Mouse (Mus musculus) midbrain, embryonic 15.5 days (tissue): ENCODE results near the gene Cacna1c. TPM values are rescaled to one million over a fixed set of nuclear protein-coding genes. Genes with fewer than 3 reads are reported as not detected.

Source experiments
- ATAC-seq: fragments of 200-750 bp; cut with Nextera tagmentation; replicated peaks from 2 replicates; pipeline ENCODE4 v1.8.0; 2017; ENCODE audit warnings: moderate TSS enrichment
- H3K27ac ChIP-seq: fragments of 300-500 bp; sonication (generic); 2 replicates; pipeline ENCODE4 v1.5.1; 2015; ENCODE audit warnings: mild to moderate bottlenecking, inconsistent platforms
- H3K27me3 ChIP-seq: fragments of 300-500 bp; sonication (generic); replicated peaks from 2 replicates; pipeline ENCODE4 v1.6.1; 2015; ENCODE audit warnings: inconsistent platforms
- H3K36me3 ChIP-seq: fragments of 300-500 bp; sonication (generic); replicated peaks from 2 replicates; pipeline ENCODE4 v1.6.1; 2015; ENCODE audit warnings: inconsistent platforms
- H3K4me1 ChIP-seq: fragments of 300-500 bp; sonication (generic); 2 replicates; pipeline ENCODE4 v1.6.1; 2015; ENCODE audit warnings: inconsistent platforms
- H3K4me2 ChIP-seq: fragments of 300-500 bp; sonication (generic); 2 replicates; pipeline ENCODE4 v1.6.1; 2015; ENCODE audit warnings: inconsistent platforms, mild to moderate bottlenecking, moderate library complexity
- H3K4me3 ChIP-seq: fragments of 300-500 bp; sonication (generic); 2 replicates; pipeline ENCODE4 v1.5.1; 2015; ENCODE audit warnings: mild to moderate bottlenecking, inconsistent platforms
- H3K9ac ChIP-seq: fragments of 300-500 bp; sonication (generic); 2 replicates; pipeline ENCODE4 v1.6.1; 2015; ENCODE audit warnings: mild to moderate bottlenecking, inconsistent platforms
- H3K9me3 ChIP-seq: fragments of 300-500 bp; sonication (generic); 2 replicates; pipeline ENCODE4 v1.6.1; 2016; ENCODE audit warnings: inconsistent platforms
- WGBS: fragments of 180-500 bp; shearing (Covaris S2); methylation state at CpG from one replicate; pipeline ENCODE4 v1.1.7; 2015; ENCODE audit warnings: mixed read lengths; 5-methylcytosine and 5-hydroxymethylcytosine counted together
- polyA plus RNA-seq: library from polyadenylated mRNA; unstranded; fragments of >200 nt; fragmentation: Nextera tagmentation; extraction: Ambion mirVana; gene quantifications from 2 replicates; pipeline ENCODE4 v1.2.1, GENCODE M21; 2015

The Cacna1c gene
- polyA plus RNA-seq, 1 experiment from 2014 or later = 7.9 TPM

- Histone ChIP-seq H3K4me3 (no peak overlapping the region), H3K9me3 (no peaks in the 10 kb centered on the region), H3K36me3 (no peaks in the 10 kb centered on the region), H3K9ac (no peak overlapping the region), H3K4me2 (no peak overlapping the region), H3K27me3 (no peaks in the 10 kb centered on the region), H3K27ac (no peak overlapping the region), H3K4me1 (peaks cover 5% of the 10 kb centered on the region; the same call in 1 of the 2 replicates)
- 82% methylated on average over 8 of the region's 8 CpGs for WGBS
- no peak for ATAC-seq
Observed at GRCm38 (mm10) chr6:119128521-119128920, 67.7 kb downstream of the Cacna1c start.

GRCm38 (mm10) chr6:119128076-119128475 is 68.1 kb downstream of the Cacna1c start:
- Histone ChIP-seq H3K9ac (no peak overlapping the region), H3K4me1 (peaks cover 5% of the 10 kb centered on the region; the same call in 1 of the 2 replicates), H3K36me3 (no peaks in the 10 kb centered on the region), H3K27ac (no peak overlapping the region), H3K9me3 (no peaks in the 10 kb centered on the region), H3K4me3 (no peak overlapping the region), H3K27me3 (no peaks in the 10 kb centered on the region), H3K4me2 (no peak overlapping the region)
- 100% methylated on average over 1 of the region's 1 CpGs for WGBS
- ATAC-seq = no peak

DNA sequence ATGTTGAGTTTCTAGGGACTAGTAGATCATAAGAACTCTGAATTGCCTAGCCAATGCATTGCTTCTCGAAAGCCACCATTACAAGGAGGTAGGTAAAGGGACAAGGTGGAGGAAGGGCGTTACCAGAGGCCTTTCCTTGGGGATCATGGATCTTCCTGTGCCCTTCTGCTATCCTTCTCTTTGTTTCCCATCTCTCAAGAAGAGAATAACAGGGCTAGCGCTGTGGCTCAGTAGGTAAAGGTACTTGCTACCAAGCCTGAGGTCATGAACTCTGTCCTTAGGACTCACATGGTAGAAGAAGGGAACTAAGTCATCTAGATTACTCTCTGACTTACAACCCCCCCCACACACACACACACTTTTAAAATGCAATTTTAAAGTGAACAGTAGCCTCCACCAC is 69.2 kb downstream of the Cacna1c start:
- no peaks in the 10 kb centered on the region for H3K9me3 ChIP-seq
- 84% methylated on average over 3 of the region's 3 CpGs for WGBS
- no peak overlapping the region for H3K27ac ChIP-seq
- H3K36me3 ChIP-seq = no peaks in the 10 kb centered on the region
- peaks cover 1% of the 10 kb centered on the region; the same call in 1 of the 2 replicates for H3K4me1 ChIP-seq
- no peak for ATAC-seq
- no peak overlapping the region for H3K4me3 ChIP-seq
- H3K27me3 ChIP-seq = no peaks in the 10 kb centered on the region
- no peak overlapping the region for H3K4me2 ChIP-seq
- H3K9ac ChIP-seq = no peak overlapping the region

DNA sequence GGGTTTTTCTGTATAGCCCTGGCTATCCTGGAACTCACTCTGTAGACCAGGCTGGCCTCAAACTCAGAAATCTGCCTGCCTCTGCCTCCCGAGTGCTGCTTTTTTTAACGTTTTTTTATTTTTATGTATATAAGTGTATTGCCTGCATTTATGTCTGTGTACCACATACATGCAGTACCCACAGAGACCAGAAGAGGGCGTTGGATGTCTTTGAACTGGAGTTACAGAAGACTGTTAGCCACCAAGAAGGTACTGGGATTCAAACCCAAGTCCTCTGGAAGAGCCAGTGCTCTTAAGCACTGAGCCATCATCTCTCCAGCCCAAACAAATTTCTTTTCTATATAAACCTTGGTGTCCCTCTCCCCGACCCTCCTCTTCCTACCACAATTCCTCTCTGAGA is 77.8 kb downstream of the Cacna1c start:
- 65% methylated on average over 4 of the region's 4 CpGs for WGBS
- ATAC-seq = no peak
- Histone ChIP-seq H3K36me3 (no peaks in the 10 kb centered on the region), H3K4me1 (no peaks in the 10 kb centered on the region), H3K9me3 (no peaks in the 10 kb centered on the region), H3K27ac (no peak overlapping the region), H3K4me2 (no peak overlapping the region), H3K4me3 (no peak overlapping the region), H3K9ac (no peak overlapping the region), H3K27me3 (no peaks in the 10 kb centered on the region)

- WGBS = 95% methylated on average over 3 of the region's 3 CpGs
- Histone ChIP-seq H3K4me2 (no peak overlapping the region), H3K27ac (no peak overlapping the region), H3K9ac (no peak overlapping the region), H3K36me3 (no peaks in the 10 kb centered on the region), H3K4me1 (no peaks in the 10 kb centered on the region), H3K4me3 (no peak overlapping the region), H3K27me3 (no peaks in the 10 kb centered on the region), H3K9me3 (no peaks in the 10 kb centered on the region)
- ATAC-seq = no peak
Observed at GRCm38 (mm10) chr6:119116290-119116689, 79.9 kb downstream of the Cacna1c start.

- Histone ChIP-seq H3K4me1 (peaks cover 6% of the 10 kb centered on the region), H3K4me2 (no peak overlapping the region), H3K9ac (no peak overlapping the region), H3K4me3 (no peak overlapping the region), H3K27ac (no peak overlapping the region), H3K27me3 (no peaks in the 10 kb centered on the region), H3K36me3 (no peaks in the 10 kb centered on the region), H3K9me3 (no peaks in the 10 kb centered on the region)
- 96% methylated on average over 4 of the region's 4 CpGs for WGBS
- no peak for ATAC-seq
Observed at GRCm38 (mm10) chr6:119113362-119113761, 82.9 kb downstream of the Cacna1c start.

- H3K9ac ChIP-seq = no peak overlapping the region
- H3K4me1 ChIP-seq = peaks cover 25% of the 10 kb centered on the region
- no peak overlapping the region for H3K27ac ChIP-seq
- no peak for ATAC-seq
- H3K9me3 ChIP-seq = no peaks in the 10 kb centered on the region
- no peak overlapping the region for H3K4me2 ChIP-seq
- no peak overlapping the region for H3K4me3 ChIP-seq
- no peaks in the 10 kb centered on the region for H3K36me3 ChIP-seq
- H3K27me3 ChIP-seq = 0 out of 2 replicates have a peak, but pooled peaks cover 5% of the 10 kb centered on the region
- 84% methylated on average over 5 of the region's 5 CpGs for WGBS
Observed at GRCm38 (mm10) chr6:119110369-119110768, 85.8 kb downstream of the Cacna1c start.

DNA sequence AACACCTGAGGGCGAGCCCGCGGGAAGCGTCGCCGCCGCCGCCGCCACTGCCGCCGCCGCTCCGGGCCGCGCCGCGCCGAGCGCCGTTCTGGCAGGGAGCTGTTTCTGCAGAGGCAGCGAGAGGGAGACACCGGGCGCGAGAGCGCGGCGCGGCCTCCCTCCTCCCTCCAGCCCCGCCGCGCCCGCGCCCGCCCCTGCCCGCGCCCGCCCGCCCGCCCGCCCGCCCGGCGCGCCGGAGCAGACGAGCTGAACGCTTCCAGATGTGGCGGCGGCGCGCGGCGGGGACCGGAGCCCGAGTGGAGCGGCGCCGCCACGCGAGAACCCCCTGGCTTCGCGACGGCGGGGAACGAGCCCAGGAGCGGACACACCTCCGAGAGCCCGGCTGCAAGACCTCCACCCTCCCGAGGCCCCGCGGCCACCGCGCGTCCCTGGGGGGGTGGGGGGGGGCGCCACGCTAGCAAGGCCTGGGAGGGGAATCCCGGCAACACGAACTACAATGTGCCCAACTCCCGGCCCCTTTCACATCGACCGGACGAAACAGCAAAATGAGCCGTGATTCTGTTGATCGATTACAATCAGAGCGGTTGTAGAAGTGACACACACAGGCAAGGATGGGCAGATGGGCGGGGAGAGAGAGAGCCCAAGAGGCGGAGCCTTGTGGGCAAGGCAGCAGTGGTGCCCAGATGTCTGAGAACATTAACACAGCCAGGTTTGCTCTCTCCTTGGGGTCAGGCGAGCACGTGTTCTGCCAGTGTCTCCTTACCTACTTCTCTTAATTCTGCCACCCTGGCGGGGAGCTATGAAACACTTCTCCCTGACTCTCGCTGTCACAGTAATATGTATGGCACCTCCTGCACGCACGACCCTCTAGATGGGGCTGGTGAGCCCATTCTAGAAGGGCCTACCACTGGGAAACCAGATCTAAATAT is 87.5 kb downstream of the Cacna1c start:
- peaks cover 40% of the 10 kb centered on the region for H3K4me1 ChIP-seq
- H3K9me3 ChIP-seq = no peaks in the 10 kb centered on the region
- no peaks in the 10 kb centered on the region for H3K36me3 ChIP-seq
- peak overlapping the region; percentile 90 for H3K9ac ChIP-seq
- peak overlapping the region; percentile 83 for H3K4me2 ChIP-seq
- H3K4me3 ChIP-seq = peak overlapping the region; percentile 79
- WGBS = under 1% methylated on average over 70 of the region's 93 CpGs
- peak overlapping the region; percentile 96 for H3K27ac ChIP-seq
- ATAC-seq = peak; percentile 87
- 0 out of 2 replicates have a peak, but pooled peaks cover 5% of the 10 kb centered on the region for H3K27me3 ChIP-seq

DNA sequence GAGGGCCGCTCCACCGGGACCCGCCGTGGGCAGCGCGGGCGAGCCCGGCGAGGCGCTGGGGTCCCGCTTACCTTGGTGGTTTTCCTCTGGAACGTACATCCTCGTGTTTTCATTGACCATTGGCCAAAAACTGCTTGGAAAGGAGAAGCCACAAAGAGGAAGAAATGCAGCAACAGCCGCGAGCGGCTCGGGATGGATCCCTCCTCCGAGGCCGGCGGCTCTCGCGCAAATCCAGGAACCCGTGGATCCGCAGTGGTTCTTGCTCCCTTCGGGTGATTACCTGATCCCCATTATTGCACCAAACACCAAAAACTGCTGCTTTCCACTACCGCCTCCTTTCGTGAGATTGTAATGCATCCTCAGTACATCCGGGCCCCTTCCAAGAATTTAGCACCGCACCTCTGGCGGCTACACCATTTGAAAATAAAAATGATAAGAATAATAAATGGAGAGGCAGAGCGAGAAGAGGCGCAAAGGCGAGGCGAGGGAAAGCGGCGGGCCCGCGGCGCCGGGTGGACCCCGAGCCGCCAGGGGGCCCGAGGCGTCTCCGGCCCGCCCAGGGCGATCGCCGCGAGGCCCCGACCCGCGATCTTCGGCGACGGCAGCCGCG is 88.3 kb downstream of the Cacna1c start:
- Histone ChIP-seq H3K4me2 (peak overlapping the region; percentile 83), H3K4me1 (peaks cover 48% of the 10 kb centered on the region), H3K27ac (peak overlapping the region; percentile 96), H3K9ac (peak overlapping the region; percentile 90), H3K9me3 (no peaks in the 10 kb centered on the region), H3K4me3 (peak overlapping the region; percentile 79), H3K36me3 (no peaks in the 10 kb centered on the region), H3K27me3 (0 out of 2 replicates have a peak, but pooled peaks cover 5% of the 10 kb centered on the region)
- 0% methylated on average over 43 of the region's 58 CpGs for WGBS
- peak; percentile 7; the same call in 1 of the 2 replicates for ATAC-seq

DNA sequence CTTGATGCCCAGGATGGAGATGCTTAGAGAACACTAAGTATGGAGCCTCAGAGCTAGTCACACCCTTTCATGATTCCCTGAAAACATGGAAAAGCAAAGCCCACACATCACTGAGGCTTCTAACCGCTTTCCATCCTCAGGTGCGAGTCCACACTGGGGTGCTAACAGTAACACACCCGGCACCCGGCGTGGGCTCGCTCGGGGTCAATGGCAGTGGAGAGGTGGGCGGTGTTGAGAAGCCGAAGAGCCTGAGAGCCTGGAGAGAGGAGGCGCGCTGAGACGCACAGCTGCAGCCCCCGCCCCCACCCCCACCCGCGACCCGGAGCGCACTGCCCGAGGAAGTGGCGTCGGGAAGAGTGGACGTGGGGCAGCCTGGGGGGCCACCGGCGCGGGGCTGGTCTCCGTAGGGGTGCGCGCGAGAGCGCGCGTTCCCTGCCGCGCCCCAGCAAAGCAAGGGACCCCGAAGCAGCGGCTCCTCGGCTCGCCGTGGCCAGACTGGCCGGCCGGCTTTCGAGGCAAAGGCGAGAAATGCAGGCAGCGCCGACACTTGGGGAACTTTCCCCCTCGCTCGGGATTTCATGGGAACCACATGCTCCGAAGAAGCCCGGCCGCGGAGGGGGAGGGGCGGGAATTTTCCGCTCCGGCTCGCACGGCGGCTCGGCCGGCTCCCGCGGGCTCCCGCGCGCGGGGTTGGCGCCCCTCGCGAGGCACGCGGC is 88.9 kb downstream of the Cacna1c start:
- peak overlapping the region; percentile 83 for H3K4me2 ChIP-seq
- 0 out of 2 replicates have a peak, but pooled peaks cover 5% of the 10 kb centered on the region for H3K27me3 ChIP-seq
- peak overlapping the region; percentile 79 for H3K4me3 ChIP-seq
- peak overlapping the region; percentile 90 for H3K9ac ChIP-seq
- peak; percentile 13 for ATAC-seq
- H3K27ac ChIP-seq = peak overlapping the region; percentile 96
- under 1% methylated on average over 69 of the region's 69 CpGs for WGBS
- no peaks in the 10 kb centered on the region for H3K36me3 ChIP-seq
- peaks cover 54% of the 10 kb centered on the region for H3K4me1 ChIP-seq
- H3K9me3 ChIP-seq = no peaks in the 10 kb centered on the region

- WGBS = 14% methylated on average over 7 of the region's 7 CpGs
- Histone ChIP-seq H3K4me1 (peaks cover 54% of the 10 kb centered on the region), H3K27me3 (0 out of 2 replicates have a peak, but pooled peaks cover 5% of the 10 kb centered on the region), H3K9ac (peak overlapping the region; percentile 90), H3K36me3 (no peaks in the 10 kb centered on the region), H3K9me3 (no peaks in the 10 kb centered on the region), H3K4me3 (peak overlapping the region; percentile 79), H3K27ac (no peak overlapping the region; the same call in 1 of the 2 replicates), H3K4me2 (peak overlapping the region; percentile 83)
- ATAC-seq = no peak
Observed at GRCm38 (mm10) chr6:119106726-119107125, 89.5 kb downstream of the Cacna1c start.
